Mouse (Mus musculus) C2C12 (cell line): ENCODE results near the gene Ophn1.

Source experiments
- CTCF ChIP-seq: IDR thresholded peaks from one replicate; pipeline ENCODE4 v1.5.1; 2011; ENCODE audit not compliant: control insufficient read depth, insufficient read depth, insufficient read length
- FOSL1 ChIP-seq: IDR thresholded peaks from one replicate; pipeline ENCODE4 v1.8.0; 2011; ENCODE audit warnings: mild to moderate bottlenecking, low read length; ENCODE audit not compliant: poor library complexity, insufficient read depth, severe bottlenecking
- MAX ChIP-seq: IDR thresholded peaks from one replicate; pipeline ENCODE4 v1.6.1; 2011; ENCODE audit warnings: mild to moderate bottlenecking, control low read depth
- MYOD1 ChIP-seq: IDR thresholded peaks from one replicate; pipeline ENCODE4 v1.6.1; 2011; ENCODE audit warnings: low read depth; ENCODE audit not compliant: control insufficient read depth, insufficient read length
- MYOG ChIP-seq: IDR thresholded peaks from one replicate; pipeline ENCODE4 v1.6.1; 2011; ENCODE audit not compliant: control insufficient read depth, insufficient read length; ENCODE audit errors: extremely low read depth
- USF1 ChIP-seq: IDR thresholded peaks from one replicate; pipeline ENCODE4 v1.6.1; 2011; ENCODE audit warnings: low read depth, mild to moderate bottlenecking, control low read depth, moderate library complexity

- no peak for TF ChIP-seq CTCF
- no peak for TF ChIP-seq MYOD1
- TF ChIP-seq USF1: no peak
- TF ChIP-seq MAX: no peak
- TF ChIP-seq MYOG: no peak
- no peak for TF ChIP-seq FOSL1
Measured at GRCm38 (mm10) chrX:98874086-98874485, 16.7 kb downstream of the Ophn1 start.
